Mouse (Mus musculus) B cell, adult 2 months (primary cell): ENCODE measurements around the gene 3110040N11Rik.

ENCODE experiments used
- DNase-seq, 2 experiments: peaks; one replicate each; pipeline ENCODE4 v3.0.0; 2022

The 3110040N11Rik gene

GRCm38 (mm10) chr7:81738720-81739385, 50.4 kb downstream of the 3110040N11Rik start:
- DNase-seq, result no peak

DNA sequence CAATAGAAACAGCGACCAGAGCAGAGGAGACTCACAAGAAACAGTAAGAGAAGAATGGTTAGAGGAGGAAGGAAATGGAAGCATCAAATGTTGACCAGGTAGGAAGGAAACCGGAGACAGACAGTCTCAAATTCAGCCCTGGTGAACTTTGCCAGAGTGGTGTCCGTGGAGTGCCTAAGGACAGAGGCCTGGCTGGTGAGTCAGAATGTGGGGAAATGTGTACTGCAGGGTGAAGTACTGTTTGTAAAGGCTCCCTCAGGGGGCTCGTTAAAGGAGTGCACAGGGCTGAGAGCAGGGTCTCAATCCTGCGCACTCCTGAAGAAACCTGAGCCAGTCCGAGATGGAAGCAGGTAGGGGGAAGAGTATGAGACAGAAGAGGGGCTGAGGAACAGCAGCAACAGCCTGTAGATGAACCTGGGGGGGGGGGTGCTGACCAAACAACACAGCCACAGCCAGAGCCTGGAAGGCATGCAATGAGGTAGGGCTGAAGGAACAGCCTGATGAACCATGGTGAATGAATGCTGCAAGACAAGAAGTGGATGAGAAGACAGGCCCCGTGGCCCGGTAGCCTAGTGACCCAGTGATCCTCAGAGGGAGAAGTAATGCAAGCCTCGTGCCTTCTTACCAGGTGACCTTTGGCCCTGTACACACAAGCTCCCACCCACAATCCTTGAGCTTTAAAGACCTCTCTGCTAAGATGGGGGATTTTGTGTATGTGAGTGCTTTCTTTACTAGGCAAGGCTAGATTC, 53.8 kb downstream of the 3110040N11Rik start:
- no peak for DNase-seq

DNA sequence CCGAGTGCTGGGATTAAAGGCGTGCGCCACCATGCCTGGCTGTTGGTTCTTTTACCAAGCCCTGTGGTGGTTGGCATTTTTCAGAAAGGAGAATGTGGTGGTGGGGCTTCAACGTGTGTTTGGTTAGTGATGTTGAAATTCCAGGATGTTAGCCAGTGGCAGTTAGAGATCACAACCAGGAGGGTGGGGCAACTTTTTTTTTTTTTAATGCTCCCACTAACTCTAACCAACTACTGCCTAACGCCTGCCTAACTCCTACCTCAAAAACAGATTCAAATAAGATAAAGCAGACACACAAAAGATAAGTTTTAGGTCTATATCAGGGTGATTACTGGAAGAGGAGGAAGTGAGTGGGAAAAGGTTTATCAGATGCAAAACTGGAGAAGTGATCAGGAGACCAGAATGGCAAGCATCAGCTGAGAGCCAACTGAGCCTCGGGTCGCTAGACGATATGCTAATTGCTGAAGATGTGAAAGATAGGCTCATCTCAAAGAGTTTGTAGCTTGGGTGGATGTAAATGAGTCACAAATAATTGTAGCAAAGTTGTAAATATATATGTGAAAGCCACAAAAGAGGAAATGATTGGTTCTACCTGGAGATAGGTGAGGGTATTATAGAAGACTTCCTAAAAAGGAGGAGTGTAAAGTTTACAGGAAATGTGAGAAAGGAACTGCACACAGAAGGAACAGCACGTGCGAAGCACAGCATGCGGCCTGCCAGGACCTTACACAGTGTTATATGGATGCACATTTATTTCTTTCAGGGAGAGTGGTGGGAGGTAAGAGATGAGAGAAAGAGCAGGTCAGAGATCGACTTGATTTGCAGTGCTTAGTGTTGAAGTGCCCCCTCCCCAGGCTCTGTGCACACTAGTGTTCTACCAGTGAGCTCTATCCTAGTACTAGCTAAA, 56.8 kb downstream of the 3110040N11Rik start:
- DNase-seq, result no peak
